Mouse (Mus musculus): ENCODE measurements at regions not wholly inside any gene's neighbourhood (a gene's known extent, or its start where the extent isn't known, plus 50 kb on each side); places are given as distances from the start of the nearest gene placed in this dataset.
A peak's percentile ranks its signal among the peaks of the same experiment; 100 is the strongest.

GRCm38 (mm10) chr8:76038526-76038925 lies 590.0 kb downstream of the Iqcm start:
- DNase-seq = peak; percentile 22 to 47
- intact Hi-C loops (cut with DNase I) = no loop called here

GRCm38 (mm10) chr8:76052003-76052402 lies 603.5 kb downstream of the Iqcm start:
- intact Hi-C loops (cut with DNase I) = no loop called here
- no peak for DNase-seq

- peak in 1 of 2 experiments; percentile 32 for DNase-seq
- intact Hi-C loops (cut with DNase I) = loop anchor here (10.0 kb wide), 4 partner anchors 827 to 1277 kb away; partner anchors contain the start of gene Nr3c2
Measured at GRCm38 (mm10) chr8:76067721-76068120, 619.2 kb downstream of the Iqcm start.

- DNase-seq = no peak
- intact Hi-C loops (cut with DNase I) = no loop called here
Measured at GRCm38 (mm10) chr8:76072671-76073351, 624.3 kb downstream of the Iqcm start.

DNA sequence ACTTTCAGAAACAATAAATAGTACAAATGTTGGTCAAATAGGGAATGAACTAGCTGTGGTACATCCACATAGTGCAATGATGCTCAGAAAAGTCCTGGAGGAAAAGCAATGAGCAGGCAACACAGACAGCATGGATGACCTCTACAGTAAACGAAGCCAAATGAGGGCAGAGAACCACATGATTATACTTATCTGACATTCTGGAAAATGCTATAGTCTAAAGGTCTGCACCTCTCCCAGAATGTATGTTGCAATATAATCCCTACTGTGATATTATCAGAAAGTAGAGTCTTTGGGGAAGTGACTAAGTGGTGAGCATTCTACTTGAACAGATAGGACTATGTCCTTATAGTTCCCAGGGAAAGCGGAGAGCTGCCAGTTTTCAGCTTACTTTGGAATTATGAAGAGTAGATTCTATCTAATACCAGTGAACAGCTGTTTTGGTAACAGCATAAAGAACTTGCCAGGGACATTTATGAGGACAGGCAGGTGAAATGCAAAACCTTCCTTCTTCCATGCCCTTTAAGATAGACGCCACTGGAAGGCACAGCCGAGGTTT lies 672.2 kb downstream of the Iqcm start:
- intact Hi-C loops (cut with DNase I) = no loop called here
- no peak for DNase-seq

DNA sequence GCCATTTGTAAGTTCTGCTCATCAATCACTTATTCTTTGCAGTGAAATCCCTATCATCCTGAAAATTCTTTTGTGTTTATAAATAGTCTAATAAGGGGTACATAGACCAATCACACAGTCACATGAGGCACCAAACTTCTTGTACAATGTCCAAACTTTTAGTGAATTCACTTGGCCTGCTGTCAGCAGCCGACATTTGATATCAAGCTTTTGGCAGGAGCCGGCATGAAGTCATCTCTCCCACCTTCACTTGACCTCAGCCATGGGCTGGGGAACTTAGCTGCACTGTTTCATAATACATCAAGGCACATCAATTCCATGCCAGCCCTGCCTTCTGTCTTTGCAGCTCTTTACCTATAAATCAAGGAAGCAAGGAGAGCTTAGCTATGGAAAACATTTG lies 679.0 kb downstream of the Iqcm start:
- DNase-seq = peak; percentile 54 to 78
- intact Hi-C loops (cut with DNase I) = no loop called here

DNA sequence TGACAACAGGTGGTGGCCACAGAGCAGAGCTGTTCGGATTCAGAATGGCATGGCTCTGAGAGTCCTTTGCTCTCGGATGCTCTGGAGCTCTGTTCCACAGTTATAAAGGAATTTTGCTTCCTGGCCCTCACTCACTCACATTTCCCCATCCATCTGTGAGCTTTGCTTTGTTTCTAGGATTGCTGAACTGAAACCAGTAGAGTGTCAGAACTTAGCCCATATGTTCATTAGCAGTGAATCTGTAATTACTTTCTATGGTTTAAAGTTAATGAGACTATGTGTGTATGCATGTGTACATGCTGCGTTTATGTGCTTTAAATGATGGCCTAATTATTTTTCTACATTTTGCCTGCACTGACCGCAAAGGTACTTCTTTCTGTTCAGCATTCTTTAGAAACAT lies 688.7 kb downstream of the Iqcm start:
- intact Hi-C loops (cut with DNase I) = no loop called here
- DNase-seq = no peak

DNA sequence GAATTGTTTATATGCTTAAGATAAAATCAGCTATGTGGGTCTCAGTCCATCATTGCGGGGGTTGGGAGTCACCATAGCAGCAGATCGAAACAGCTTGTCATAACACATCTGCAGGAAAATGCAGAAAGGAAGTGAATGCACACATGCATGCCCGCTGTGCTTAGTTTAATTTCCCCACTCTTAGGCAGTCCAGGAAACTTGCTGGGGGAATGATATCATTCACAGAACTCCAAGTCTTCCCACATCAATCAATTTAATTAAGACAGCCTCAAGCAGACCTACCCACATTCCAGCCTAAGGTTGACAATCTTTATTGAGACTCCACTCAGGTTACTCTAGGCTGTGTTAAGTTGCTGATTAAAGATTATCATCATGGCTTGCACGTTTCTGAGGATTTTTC lies 700.2 kb downstream of the Iqcm start:
- intact Hi-C loops (cut with DNase I) = no loop called here
- no peak for DNase-seq

GRCm38 (mm10) chr8:76182520-76182919 lies 716.7 kb upstream of the Nr3c2 start:
- no peak for DNase-seq
- intact Hi-C loops (cut with DNase I) = no loop called here

GRCm38 (mm10) chr8:76183836-76184235 lies 715.4 kb upstream of the Nr3c2 start:
- intact Hi-C loops (cut with DNase I) = no loop called here
- DNase-seq = no peak

GRCm38 (mm10) chr8:76187293-76187692 lies 711.9 kb upstream of the Nr3c2 start:
- intact Hi-C loops (cut with DNase I) = no loop called here
- no peak for DNase-seq

DNA sequence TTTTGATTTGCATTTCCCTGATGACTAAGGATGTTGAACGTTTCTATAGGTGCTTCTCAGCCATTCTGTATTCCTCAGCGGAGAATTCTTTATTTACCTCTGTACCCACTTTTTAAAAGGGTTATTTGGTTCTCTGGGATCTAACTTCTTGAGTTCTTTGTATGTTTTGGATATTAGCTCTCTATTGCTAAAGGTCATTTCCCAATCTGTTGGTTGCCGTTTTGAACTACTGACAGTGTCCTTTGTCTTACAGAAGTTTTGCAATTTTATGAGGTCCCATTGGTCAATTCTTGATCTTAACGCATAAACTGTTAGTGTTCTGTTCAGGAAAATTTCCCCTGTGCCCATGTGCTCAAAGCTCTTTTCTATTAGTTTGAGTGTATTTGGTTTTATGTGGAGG lies 687.4 kb upstream of the Nr3c2 start:
- DNase-seq = no peak

GRCm38 (mm10) chr8:76217819-76218580 lies 681.2 kb upstream of the Nr3c2 start:
- intact Hi-C loops (cut with DNase I) = no loop called here
- no peak for DNase-seq

More for the DNA sequence above, 687.4 kb upstream of the Nr3c2 start:
- intact Hi-C loops (cut with DNase I) = no loop called here

DNA sequence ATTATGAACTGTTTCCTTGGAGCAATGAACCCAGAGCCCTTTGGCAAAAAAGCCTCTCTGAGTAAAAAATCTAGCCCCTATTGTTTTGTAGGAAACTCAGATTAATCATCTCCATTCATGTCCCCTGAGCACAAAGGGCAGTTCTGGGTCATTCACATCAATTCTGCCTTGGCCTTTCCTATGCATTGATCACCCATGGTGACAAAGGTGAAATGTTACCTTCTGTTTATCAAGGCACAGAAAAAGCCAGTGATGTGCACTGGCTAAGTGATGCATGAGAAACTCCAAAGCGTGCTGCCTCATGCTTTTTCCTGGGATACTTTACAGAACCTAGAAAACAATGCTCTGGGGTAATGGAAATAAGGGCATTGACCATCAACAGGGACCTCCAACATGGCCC lies 668.4 kb upstream of the Nr3c2 start:
- intact Hi-C loops (cut with DNase I) = no loop called here
- DNase-seq = no peak

GRCm38 (mm10) chr8:76249194-76249593 lies 650.0 kb upstream of the Nr3c2 start:
- DNase-seq = no peak
- intact Hi-C loops (cut with DNase I) = no loop called here

DNA sequence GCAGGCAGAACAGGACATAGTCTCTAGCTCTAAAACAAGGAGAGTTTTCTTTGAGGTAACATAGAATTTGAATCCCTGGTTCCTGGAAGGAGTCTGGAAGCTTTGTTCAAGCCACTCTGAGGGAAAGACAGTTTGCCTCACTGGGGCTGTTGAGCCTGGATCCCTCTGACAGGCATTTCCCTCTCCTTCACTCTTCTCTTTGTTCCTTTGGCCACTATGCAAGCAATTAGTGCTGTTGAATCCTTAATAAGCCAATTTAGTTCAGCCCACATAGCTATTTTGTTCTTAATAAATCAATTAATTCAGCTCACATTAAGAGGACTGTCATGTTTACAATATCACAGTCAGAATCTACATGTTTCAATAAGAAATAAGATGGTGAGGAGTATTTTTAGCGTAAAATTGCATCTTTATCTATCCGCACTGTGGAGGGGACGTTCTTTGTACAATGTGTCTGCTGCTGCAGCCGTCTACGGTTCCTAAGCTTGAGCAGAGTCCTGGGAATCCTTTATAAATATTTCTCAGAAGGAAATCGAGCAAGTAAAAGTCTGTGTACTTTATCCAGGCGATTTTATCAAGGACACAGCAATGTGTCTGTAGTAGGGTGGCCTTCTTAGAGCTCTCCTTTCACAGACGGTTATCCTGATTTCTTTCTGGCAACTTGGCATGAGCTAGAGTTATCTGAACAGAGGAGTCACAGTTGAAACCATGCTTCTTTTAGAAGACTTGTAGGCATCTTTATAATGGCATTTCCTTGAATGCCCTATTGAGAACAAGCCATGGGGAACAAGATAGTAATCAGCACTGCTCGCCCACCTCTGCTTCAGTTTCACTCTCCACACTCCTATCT lies 646.9 kb upstream of the Nr3c2 start:
- intact Hi-C loops (cut with DNase I) = no loop called here

More for the DNA sequence above, 646.9 kb upstream of the Nr3c2 start:
- DNase-seq = no peak

Measured in heart, postnatal 14 days (tissue).